Mouse (Mus musculus): ENCODE results near the gene Fra10ac1. TPM values are rescaled to one million over a fixed set of nuclear protein-coding genes. Genes with fewer than 3 reads are reported as not detected.

Fra10ac1 gene
- polyA plus RNA-seq, 1 experiment from 2014 or later: 43.9 TPM

- WGBS: 82% methylated on average over 8 of the region's 8 CpGs
- H3K9ac ChIP-seq: no peak overlapping the region
- no peak overlapping the region for H3K4me3 ChIP-seq
- no peaks in the 10 kb centered on the region for H3K27me3 ChIP-seq (replicated peaks)
- no peaks in the 10 kb centered on the region for H3K9me3 ChIP-seq
- H3K4me2 ChIP-seq: no peak overlapping the region
- H3K36me3 ChIP-seq (replicated peaks): no peaks in the 10 kb centered on the region
- H3K27ac ChIP-seq: no peak overlapping the region
- no peak for ATAC-seq (replicated peaks)
- H3K4me1 ChIP-seq: peaks cover 5% of the 10 kb centered on the region
Observed at GRCm38 (mm10) chr19:38249627-38250026, 25.7 kb upstream of the Fra10ac1 start.

GRCm38 (mm10) chr19:38246177-38246622, 22.2 kb upstream of the Fra10ac1 start:
- peak; percentile 51 for ATAC-seq (replicated peaks)

DNA sequence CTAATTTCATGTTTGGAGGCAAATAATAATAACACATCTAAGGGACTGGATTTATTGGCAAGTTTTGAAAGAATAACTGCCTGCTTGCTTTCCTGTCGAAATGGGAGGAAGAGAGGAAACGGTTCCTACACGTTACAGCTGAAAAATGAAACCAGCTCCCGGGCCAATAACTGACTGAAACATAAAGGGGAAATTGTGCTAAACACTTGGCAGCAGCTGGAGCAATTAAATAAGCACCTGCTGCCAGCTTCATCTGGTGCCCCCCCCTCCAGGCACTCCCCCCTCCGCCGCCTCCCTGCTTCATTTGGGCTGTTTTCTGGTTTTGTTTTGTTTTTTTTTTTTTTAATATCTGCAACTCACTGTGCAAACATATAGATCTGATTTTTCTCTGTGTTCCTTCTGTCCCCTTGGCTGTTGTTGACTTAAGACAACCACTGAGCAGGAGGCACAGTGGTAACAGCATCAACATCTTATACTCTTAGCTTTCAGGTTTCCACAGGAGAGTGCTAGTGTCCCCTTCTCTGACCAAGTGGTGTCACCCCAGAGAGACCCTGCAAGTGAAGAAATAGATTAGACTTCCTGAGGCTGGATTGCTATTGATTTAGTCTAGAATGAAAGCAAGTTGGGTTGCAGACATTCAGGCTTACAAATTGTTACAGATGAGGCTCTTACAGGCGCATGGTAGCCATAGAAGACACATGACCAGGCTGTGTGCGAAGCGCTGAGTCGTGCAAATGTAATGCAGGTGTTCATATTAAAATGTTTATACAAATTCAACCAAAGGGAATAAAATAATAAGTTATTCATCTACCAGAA, 21.6 kb upstream of the Fra10ac1 start:
- Histone ChIP-seq H3K9me3 (no peaks in the 10 kb centered on the region), H3K4me3 (no peak overlapping the region), H3K27ac (peak overlapping the region; percentile 42; the same call in 1 of the 2 replicates), H3K4me2 (no peak overlapping the region), H3K27me3 (replicated peaks) (no peaks in the 10 kb centered on the region), H3K36me3 (replicated peaks) (no peaks in the 10 kb centered on the region), H3K9ac (no peak overlapping the region), H3K4me1 (peaks cover 5% of the 10 kb centered on the region)
- 63% methylated on average over 10 of the region's 10 CpGs for WGBS
- ATAC-seq (replicated peaks): peak; percentile 55

More at GRCm38 (mm10) chr19:38246177-38246622, 22.2 kb upstream of the Fra10ac1 start:
- Histone ChIP-seq H3K9ac (no peak overlapping the region), H3K27ac (peak overlapping the region; percentile 42; the same call in 1 of the 2 replicates), H3K4me1 (peaks cover 5% of the 10 kb centered on the region), H3K4me2 (no peak overlapping the region), H3K27me3 (replicated peaks) (no peaks in the 10 kb centered on the region), H3K4me3 (no peak overlapping the region), H3K36me3 (replicated peaks) (no peaks in the 10 kb centered on the region), H3K9me3 (no peaks in the 10 kb centered on the region)
- 43% methylated on average over 7 of the region's 7 CpGs for WGBS

GRCm38 (mm10) chr19:38244748-38245147, 20.8 kb upstream of the Fra10ac1 start:
- Histone ChIP-seq H3K9me3 (no peaks in the 10 kb centered on the region), H3K9ac (no peak overlapping the region), H3K4me1 (peaks cover 5% of the 10 kb centered on the region), H3K4me2 (no peak overlapping the region), H3K4me3 (no peak overlapping the region), H3K36me3 (replicated peaks) (no peaks in the 10 kb centered on the region), H3K27ac (no peak overlapping the region), H3K27me3 (replicated peaks) (no peaks in the 10 kb centered on the region)
- 63% methylated on average over 8 of the region's 8 CpGs for WGBS
- no peak for ATAC-seq (replicated peaks)

- H3K4me3 ChIP-seq: no peak overlapping the region
- 93% methylated on average over 8 of the region's 8 CpGs for WGBS
- ATAC-seq (replicated peaks): no peak
- H3K36me3 ChIP-seq (replicated peaks): no peaks in the 10 kb centered on the region
- H3K9ac ChIP-seq: no peak overlapping the region
- no peak overlapping the region for H3K27ac ChIP-seq
- H3K4me1 ChIP-seq: peaks cover 11% of the 10 kb centered on the region
- H3K4me2 ChIP-seq: no peak overlapping the region
- H3K9me3 ChIP-seq: no peaks in the 10 kb centered on the region
- H3K27me3 ChIP-seq (replicated peaks): no peaks in the 10 kb centered on the region
Observed at GRCm38 (mm10) chr19:38242314-38242852, 18.4 kb upstream of the Fra10ac1 start.

- H3K4me3 ChIP-seq: no peak overlapping the region
- peak; percentile 85 for ATAC-seq (replicated peaks)
- H3K36me3 ChIP-seq (replicated peaks): no peaks in the 10 kb centered on the region
- WGBS: 48% methylated on average over 12 of the region's 12 CpGs
- no peak overlapping the region for H3K9ac ChIP-seq
- H3K27ac ChIP-seq: peak overlapping the region; percentile 48
- H3K27me3 ChIP-seq (replicated peaks): no peaks in the 10 kb centered on the region
- H3K4me1 ChIP-seq: peaks cover 6% of the 10 kb centered on the region; the same call in 1 of the 2 replicates
- H3K4me2 ChIP-seq: no peak overlapping the region
- no peaks in the 10 kb centered on the region for H3K9me3 ChIP-seq
Observed at GRCm38 (mm10) chr19:38238213-38238951, 14.4 kb upstream of the Fra10ac1 start.

DNA sequence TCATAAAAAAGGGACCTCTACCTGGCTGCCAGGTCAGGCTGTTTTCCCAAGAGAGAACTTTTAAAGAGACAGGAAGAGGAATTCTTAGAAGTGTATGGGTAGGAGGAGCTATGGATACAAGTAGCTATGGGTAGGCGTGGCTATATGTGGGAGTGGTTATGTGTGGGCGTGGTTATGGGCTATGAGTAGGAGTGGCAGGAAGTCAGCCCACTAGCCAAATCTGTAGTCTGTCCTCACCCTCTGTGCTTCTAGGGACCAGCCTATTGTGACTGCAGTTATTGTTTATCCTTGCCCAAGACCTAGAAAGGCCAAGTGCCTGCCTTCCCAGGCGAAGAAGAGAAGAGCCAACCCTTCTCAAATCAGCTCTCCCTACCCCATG, 13.9 kb upstream of the Fra10ac1 start:
- Histone ChIP-seq H3K36me3 (replicated peaks) (no peaks in the 10 kb centered on the region), H3K27me3 (replicated peaks) (no peaks in the 10 kb centered on the region), H3K4me1 (peaks cover 6% of the 10 kb centered on the region; the same call in 1 of the 2 replicates), H3K9ac (no peak overlapping the region), H3K27ac (peak overlapping the region; percentile 48), H3K4me2 (no peak overlapping the region), H3K4me3 (no peak overlapping the region), H3K9me3 (no peaks in the 10 kb centered on the region)
- peak; percentile 72 for ATAC-seq (replicated peaks)
- WGBS: 58% methylated on average over 3 of the region's 3 CpGs

GRCm38 (mm10) chr19:38236526-38236925, 12.6 kb upstream of the Fra10ac1 start:
- no peak for ATAC-seq (replicated peaks)

GRCm38 (mm10) chr19:38232516-38232915, 8.6 kb upstream of the Fra10ac1 start:
- Histone ChIP-seq H3K27me3 (replicated peaks) (no peaks in the 10 kb centered on the region), H3K9me3 (no peaks in the 10 kb centered on the region), H3K4me1 (no peaks in the 10 kb centered on the region), H3K9ac (no peak overlapping the region), H3K4me2 (no peak overlapping the region), H3K4me3 (no peak overlapping the region), H3K27ac (no peak overlapping the region), H3K36me3 (replicated peaks) (no peaks in the 10 kb centered on the region)
- ATAC-seq (replicated peaks): no peak
- WGBS: 3% methylated on average over 4 of the region's 4 CpGs

More at GRCm38 (mm10) chr19:38236526-38236925, 12.6 kb upstream of the Fra10ac1 start:
- no peak overlapping the region for H3K4me3 ChIP-seq
- H3K9me3 ChIP-seq: no peaks in the 10 kb centered on the region
- no peak overlapping the region for H3K9ac ChIP-seq
- H3K4me1 ChIP-seq: peaks cover 6% of the 10 kb centered on the region; the same call in 1 of the 2 replicates
- H3K36me3 ChIP-seq (replicated peaks): no peaks in the 10 kb centered on the region
- WGBS: 66% methylated on average over 5 of the region's 5 CpGs
- H3K4me2 ChIP-seq: no peak overlapping the region
- H3K27me3 ChIP-seq (replicated peaks): no peaks in the 10 kb centered on the region
- no peak overlapping the region for H3K27ac ChIP-seq

DNA sequence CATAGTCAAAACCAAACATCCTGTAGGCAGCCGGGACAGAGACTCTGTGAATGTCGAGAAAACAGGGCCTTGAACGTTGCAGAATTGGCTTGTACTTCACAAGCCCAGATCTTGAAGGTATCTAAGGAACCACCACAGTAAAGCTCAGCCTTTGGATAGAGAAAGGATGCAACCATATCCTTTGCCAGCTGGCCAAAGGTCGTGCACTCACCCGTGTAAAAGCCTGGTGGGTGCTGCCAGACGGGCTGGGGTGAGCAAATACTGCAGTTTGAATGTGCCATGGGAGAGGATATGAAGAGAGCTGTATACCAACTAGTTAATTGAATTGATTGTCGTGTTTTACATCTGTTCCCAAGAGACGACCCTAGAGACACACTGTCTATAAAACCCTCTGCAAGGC, 8.1 kb upstream of the Fra10ac1 start:
- Histone ChIP-seq H3K4me3 (no peak overlapping the region), H3K9me3 (no peaks in the 10 kb centered on the region), H3K27me3 (replicated peaks) (no peaks in the 10 kb centered on the region), H3K9ac (no peak overlapping the region), H3K4me2 (no peak overlapping the region), H3K36me3 (replicated peaks) (no peaks in the 10 kb centered on the region), H3K27ac (no peak overlapping the region), H3K4me1 (no peaks in the 10 kb centered on the region)
- 29% methylated on average over 8 of the region's 8 CpGs for WGBS
- no peak for ATAC-seq (replicated peaks)

DNA sequence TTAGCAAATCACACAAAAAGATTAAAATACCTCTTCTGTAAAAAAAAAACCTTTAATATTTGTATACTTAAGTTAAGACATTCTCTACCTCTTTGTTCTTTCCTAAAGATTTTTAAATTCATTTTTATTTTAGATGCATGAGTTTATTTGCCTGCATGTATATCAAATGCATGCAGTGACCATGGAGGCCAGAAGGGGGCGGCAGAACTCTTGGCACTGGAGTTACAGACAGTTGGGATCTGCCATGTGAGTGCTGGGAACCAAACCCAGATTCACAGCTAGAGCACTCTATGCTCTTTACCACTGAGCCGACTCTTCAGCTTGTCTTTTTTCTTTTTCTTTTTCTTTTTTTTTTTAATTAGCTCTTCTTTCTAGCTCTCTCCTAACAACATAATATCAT, 4.7 kb upstream of the Fra10ac1 start:
- Histone ChIP-seq H3K27me3 (replicated peaks) (no peaks in the 10 kb centered on the region), H3K4me3 (no peak overlapping the region), H3K9me3 (no peaks in the 10 kb centered on the region), H3K9ac (no peak overlapping the region), H3K27ac (no peak overlapping the region), H3K36me3 (replicated peaks) (no peaks in the 10 kb centered on the region), H3K4me2 (no peak overlapping the region), H3K4me1 (0 out of 2 replicates have a peak, but pooled peaks cover 4% of the 10 kb centered on the region)
- no peak for ATAC-seq (replicated peaks)
- 60% methylated on average over 2 of the region's 2 CpGs for WGBS

- 4% methylated on average over 9 of the region's 9 CpGs for WGBS
- Histone ChIP-seq H3K4me1 (peaks cover 16% of the 10 kb centered on the region), H3K36me3 (replicated peaks) (no peaks in the 10 kb centered on the region), H3K4me3 (peak overlapping the region; percentile 60), H3K9me3 (no peaks in the 10 kb centered on the region), H3K27ac (peak overlapping the region; percentile 96), H3K9ac (peak overlapping the region; percentile 65), H3K27me3 (replicated peaks) (no peaks in the 10 kb centered on the region), H3K4me2 (peak overlapping the region; percentile 68)
- peak; percentile 65 for ATAC-seq (replicated peaks)
Observed at GRCm38 (mm10) chr19:38224685-38225060, 717 bp upstream of the Fra10ac1 start.
